Mouse (Mus musculus): Measurements from ENCODE around the gene Tmem132a.

Gene Tmem132a

GRCm38 (mm10) chr19:10829436-10830175 is 40.1 kb downstream of the Tmem132a start, which contains the start of gene Cd6:
TSS of gene Cd6 (minus strand) at chr19:10830058.
- DNase-seq = no peak

GRCm38 (mm10) chr19:10828321-10828720 is 41.4 kb downstream of the Tmem132a start:
- no peak for DNase-seq

- no peak for DNase-seq
These were observed 45.7 kb downstream of the Tmem132a start for GRCm38 (mm10) chr19:10824061-10824460.

- no peak for DNase-seq
These were observed 47.2 kb downstream of the Tmem132a start for GRCm38 (mm10) chr19:10822534-10822933.

GRCm38 (mm10) chr19:10821319-10821718 is 48.4 kb downstream of the Tmem132a start:
- no peak for DNase-seq

- DNase-seq = no peak
These were observed 51.4 kb downstream of the Tmem132a start for GRCm38 (mm10) chr19:10818217-10818946.

GRCm38 (mm10) chr19:10816462-10816861 is 53.3 kb downstream of the Tmem132a start:
- no peak for DNase-seq

- no peak for DNase-seq
These were observed 53.9 kb downstream of the Tmem132a start for GRCm38 (mm10) chr19:10815871-10816270.

- no peak for DNase-seq
These were observed 55.8 kb downstream of the Tmem132a start for GRCm38 (mm10) chr19:10813905-10814304.

- DNase-seq = no peak
These were observed 56.7 kb downstream of the Tmem132a start for GRCm38 (mm10) chr19:10813039-10813438.

GRCm38 (mm10) chr19:10811471-10811870 is 58.3 kb downstream of the Tmem132a start:
- DNase-seq = no peak

- peak in 1 of 2 experiments; percentile 34 for DNase-seq
These were observed 59.6 kb downstream of the Tmem132a start for GRCm38 (mm10) chr19:10810176-10810492.

- peak in 1 of 2 experiments; percentile 49 for DNase-seq
These were observed 60.1 kb downstream of the Tmem132a start for GRCm38 (mm10) chr19:10809428-10810175.

- peak in 1 of 2 experiments; percentile 52 for DNase-seq
These were observed 61.1 kb downstream of the Tmem132a start for GRCm38 (mm10) chr19:10808524-10809233.
